Mouse (Mus musculus) skeletal muscle tissue, adult 2 months (tissue): ENCODE data around the gene Galns.

Experiments
- DNase-seq: peaks from one replicate; pipeline ENCODE4 v3.0.0-alpha.2; 2012; ENCODE audit warnings: low read depth, low spot score

The Galns gene

DNA sequence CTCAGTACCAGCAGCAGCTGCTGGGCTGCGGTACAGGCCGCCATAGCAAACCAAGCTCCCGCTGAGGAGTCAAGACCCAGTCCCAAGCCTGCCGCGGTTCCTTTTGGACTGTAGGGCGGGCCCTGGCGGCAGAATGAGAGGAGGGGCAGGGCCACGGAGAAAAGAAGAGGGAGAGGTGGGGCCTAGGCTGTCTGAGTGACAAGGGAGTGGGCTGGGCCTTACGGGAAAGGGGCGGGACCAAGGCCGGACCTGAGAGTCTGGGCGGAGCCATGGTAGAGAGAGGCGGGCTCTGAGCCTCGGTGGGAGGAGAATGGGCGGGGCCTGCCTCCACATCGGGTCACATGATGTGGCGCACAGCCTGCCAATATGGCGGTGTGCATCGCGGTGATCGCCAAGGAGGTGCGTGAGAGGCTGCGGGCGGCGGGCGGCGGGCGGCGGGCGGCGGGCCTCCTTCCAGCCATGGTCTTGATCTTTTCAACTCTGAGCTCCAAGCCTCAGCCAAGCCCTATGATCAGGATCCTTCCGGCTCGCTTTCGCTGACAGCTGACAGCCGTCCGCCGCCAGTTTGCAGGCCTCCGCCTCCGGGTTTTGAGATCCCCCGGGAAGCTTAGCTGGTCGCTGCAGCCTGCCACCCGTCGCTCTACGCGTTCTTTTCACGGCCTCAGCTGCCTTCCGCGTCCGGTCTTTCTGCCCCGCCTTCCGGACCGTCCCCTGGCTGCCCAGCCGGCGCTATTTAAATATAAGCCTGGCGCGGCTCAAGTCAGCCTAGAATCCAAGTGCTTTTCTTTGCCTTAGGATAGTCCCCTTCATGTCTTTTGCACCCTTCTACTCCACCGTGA lies at the start of gene Galns, which contains the start of gene Trappc2l:
TSS of gene Galns (minus strand) at position 169 of the 839 bp plus-strand sequence.
TSS of gene Trappc2l (plus strand) at position 346 of the 839 bp plus-strand sequence.
- peak; percentile 98 for DNase-seq

DNA sequence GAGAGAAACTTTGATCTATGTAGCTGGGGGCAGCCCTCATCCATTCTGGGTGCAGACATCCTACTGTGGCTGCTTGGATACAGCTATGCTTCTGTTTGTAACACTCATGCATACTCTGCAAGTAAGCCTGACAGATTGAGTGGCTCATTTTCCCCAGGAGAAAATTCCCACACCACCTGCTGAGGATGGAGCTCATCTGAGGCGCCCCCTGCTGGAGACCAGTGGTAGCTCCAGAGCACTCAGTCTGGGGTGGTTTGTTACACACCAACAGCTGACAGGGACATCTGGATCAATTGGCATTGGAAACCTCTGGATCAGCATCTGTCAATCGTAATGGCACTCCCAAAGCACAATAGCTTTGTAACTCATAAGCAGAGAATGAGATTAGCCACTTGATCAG lies 48.8 kb upstream of the Galns start:
- DNase-seq = no peak

DNA sequence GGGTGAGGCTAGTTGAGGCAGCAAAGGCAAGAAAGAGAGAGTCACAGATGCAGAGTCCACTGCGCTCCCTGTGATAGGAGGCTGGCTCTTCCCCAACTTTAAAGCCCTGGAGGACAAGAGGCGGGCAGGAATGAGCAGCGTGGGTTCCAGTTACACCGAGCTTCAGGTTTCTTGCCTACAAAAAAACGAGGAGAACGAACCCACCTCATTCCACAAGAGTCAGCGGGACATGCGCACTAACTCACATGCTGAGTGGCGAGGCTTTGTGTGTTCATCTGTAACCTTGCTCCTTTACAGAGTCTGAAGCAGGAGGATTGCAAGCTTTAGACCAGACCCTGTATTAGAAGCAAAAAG lies 47.5 kb upstream of the Galns start:
- DNase-seq = no peak

DNA sequence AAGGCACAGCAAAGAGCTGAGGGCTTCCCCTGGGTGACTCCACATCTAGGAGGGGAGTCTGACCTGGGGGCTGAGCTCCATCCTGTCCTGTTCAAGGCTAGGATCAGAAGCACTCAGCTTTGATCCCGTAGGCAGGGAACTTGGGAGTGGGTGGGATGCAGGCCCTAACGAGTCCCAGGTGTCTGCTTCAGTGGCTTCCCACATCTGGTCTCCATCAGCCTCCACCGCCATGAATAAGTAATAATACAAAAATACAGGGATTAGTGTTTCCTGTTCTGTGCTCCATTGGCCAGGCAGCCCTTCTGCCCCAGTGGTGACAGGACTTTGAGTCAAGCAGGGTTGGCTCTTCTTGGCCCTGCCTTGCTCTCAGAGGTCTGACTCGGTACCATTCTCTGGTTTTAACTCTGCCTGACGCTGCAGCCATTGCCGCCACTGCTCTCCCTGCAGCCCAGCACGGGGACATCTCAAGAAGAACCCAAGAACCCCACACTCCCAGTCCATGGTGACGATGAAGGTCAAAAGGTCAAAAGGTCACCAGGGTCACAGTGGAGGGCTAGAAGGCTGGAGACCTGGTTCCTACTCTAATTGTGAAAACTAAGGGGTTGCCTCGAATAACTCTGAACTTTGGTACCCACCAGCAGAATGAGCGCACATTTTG lies 47.0 kb upstream of the Galns start:
- no peak for DNase-seq

DNA sequence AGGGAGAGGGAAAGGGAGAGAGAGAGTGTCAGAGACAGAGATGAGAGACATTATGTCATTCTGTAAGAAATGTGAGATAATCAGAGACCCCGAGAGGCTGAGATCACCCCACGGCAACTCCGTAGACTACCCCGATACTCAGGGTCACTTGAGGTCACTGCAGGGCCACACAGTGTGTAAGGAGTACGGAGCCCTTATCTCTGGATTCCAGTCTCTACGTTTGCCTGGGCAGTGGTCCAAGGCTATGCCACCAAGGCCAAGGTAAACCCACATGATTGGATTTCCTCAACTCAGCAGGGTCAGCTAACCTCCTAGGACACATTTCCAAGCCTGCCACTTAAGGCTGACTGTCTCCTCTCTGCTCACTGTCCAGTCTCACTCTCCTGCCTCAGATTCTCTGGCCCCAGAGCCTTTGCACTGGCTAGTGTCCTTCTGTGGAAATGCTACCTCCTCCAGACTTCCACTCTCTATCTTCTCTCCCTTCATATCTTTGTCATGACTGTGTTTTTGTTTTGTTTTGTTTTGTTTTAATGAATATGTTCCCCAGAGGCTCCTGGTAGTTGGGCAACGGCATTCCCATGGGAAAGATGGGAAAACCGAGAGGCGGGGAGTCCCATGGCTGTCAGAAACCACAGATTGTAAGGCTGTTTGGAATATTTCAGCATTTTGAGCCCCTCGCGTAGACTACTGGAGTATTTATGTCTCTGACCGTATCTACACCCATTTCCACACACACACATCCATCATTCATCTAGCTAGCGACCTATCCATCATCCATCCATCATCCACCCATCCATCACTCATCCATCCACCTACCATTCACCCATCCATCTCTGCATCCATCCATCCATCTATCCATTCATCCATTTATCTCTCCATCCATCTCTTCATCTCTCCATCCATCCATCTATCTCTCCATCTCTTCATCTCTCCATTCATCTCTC lies 45.1 kb upstream of the Galns start:
- DNase-seq = peak; percentile 61

DNA sequence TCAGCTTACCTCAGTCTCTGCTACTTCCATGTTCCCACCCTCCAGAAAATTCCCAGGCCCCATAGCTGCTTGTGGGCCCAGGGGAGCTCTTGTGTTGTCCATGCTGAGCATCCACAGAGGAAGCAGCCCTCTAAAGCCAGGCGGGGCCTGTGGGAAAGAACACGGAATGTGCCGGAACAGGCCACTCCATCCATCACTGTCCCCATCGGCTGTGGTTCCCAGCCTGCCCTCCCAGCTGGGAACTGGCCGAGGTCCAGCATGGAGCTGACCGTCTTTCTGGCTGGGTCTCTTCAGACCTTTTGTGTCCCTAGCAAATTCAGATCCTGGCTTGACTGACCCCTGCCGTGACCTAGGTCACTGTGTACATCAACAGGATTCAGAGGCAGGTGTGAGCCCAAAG lies 43.5 kb upstream of the Galns start:
- peak; percentile 58 for DNase-seq

DNA sequence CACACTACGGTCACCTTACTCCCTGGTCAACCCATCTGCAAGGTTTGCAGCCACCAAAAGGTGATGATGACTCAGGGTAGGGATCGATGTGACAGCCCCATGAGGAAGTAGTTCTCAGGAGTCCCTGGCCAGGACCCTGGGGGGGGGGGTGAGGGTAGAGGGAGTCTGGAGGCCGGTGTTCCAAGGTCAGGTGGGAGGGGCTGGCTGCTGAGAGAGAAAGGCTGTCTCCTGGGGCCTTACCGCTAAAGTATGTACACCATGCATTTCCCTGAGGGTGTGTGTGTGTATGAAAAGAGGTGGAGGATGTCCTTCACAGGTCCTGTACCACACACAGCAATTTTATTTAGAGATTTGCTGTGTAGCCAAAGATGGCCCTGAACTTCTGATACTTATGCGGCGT lies 41.4 kb upstream of the Galns start:
- no peak for DNase-seq

DNA sequence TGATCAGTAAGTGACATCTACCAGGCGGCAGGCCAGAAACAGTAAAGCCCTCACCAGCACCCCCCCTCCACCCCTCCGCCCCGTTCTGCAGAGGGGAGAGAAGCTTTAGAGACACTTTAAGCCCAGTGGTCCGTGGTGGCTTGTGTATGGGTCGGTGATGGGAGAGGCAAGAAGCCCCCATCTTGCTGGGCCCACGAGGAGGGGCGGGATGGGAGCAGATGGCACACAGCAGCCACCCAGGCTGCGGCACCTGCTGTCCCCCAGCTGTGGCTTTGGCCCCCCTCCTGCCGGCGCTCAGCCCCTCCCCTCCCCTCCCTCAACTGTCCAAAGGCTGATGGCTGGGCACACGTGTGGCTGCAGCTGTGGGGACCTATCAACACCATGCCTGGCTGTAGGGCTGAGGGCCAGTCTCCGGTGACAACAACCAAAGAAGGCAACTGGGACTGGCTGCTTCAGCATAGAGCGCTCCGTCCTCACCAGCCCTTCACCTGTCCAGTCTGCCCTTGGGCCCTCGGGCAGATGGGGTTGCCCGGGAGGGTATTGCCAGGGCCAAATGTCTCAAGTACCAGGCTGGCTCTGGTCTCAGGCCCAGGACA lies 40.2 kb upstream of the Galns start:
- peak; percentile 98 for DNase-seq

DNA sequence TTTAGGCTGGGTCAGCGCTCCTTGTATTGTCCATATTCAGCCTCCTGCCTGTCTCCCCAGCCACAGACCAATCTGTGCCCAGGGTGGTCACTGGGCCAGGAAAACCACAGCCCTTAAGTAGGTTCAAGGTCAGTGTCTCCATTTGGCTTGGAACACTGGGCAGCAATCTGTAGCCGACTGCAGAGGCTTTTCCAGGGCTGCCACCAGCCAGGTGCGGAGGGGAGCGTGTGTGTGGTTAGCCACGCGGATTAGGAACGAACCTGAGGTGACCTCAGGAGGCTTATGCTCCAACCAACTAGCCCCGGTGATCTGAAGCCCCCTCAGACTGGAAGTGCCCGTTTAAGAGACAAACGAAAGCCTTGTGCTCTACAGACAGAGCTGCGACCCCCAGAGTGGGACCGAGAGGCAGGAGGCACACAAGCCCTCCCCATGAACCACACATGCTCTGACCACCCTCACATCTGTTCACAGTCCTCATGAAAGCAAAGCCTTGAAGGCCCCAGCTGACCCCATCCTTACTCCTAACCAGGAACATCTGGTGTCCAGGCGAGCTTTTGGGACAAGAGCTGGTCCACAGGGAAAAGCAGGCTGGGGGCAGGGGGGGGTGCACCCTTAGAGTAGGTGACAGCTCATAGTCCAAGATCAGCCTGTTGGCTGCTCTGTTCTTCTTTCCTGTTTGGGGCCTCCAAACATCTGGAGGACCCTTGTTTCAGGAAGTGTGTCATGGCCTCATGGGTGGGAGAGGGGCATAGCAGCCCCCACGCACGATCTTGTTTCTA lies 37.1 kb upstream of the Galns start:
- DNase-seq = no peak

DNA sequence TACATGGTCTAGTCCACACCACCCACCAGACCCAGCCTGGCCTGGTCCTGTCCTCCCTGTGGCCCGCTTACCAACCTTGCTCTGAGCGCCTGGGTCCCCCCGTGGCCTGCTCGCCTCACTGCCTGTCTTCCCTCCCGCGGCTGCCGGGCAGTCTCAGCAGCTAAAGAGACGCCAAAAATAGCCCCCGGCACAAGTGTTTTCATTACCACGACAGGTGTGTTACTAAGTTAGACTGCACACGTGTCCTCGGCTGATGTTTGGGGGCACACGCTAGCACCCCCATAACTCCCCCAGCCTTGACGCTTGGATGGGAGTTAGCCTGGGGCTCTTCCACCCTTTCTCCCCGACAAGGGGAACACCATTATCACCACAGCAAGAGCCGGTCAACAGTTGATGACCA lies 35.1 kb upstream of the Galns start:
- peak; percentile 57 for DNase-seq

DNA sequence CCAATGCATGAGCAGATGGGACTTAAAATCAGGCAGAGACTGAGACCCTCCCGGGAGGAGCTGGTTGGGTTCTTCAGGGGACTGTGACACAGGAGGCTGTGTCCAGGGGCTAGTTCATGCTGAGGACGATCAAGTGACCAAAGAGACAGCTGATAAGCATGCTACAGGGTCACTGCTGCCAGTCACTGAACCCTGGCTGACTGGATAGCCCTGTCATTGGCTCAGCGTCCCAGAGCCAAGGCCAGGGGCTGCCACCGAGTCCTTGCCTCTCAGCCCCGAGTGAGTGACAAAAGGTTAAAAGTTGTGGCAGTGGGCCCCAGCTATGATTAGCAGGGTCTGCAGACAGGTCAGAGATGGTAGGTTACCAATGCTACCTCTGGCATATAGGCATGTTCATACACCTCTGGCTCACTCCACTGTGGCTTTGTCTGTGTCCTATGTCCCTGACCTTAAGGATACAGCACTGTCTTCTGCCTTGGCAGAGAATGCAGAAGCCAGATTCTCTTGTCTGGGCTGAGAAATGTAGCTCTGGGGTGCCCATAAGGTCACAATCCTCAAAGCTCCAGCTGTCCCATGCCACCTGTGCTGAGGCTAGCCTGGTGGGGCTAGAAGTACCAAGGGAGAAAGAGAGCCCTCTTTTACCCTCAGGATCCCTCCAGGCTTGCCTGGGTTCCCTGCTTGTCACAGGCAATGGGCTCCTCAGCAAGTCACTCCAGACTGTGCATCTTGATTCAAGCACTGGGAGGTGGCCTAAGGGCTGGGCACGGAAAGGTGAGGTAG lies 33.1 kb upstream of the Galns start:
- DNase-seq = no peak

DNA sequence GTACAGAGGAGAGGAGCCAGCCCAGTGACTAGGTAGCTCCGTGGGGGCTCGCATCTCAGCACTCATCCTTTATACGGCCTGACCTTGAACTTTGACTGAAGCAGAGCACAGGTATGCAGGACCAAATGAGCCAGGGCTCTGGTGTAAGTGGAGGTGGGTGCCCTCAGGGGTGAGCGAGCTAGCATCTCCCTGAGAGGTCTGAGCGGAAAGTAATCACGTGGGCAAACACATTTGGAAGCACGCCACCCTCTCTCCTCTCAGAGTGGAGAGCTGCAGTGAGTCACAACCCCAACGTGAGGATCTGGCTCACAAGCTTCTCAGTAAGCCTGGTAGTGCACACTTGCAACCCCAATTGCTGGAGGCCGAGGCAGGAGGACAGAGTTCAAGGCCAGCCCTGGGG lies 30.8 kb upstream of the Galns start:
- DNase-seq = no peak

DNA sequence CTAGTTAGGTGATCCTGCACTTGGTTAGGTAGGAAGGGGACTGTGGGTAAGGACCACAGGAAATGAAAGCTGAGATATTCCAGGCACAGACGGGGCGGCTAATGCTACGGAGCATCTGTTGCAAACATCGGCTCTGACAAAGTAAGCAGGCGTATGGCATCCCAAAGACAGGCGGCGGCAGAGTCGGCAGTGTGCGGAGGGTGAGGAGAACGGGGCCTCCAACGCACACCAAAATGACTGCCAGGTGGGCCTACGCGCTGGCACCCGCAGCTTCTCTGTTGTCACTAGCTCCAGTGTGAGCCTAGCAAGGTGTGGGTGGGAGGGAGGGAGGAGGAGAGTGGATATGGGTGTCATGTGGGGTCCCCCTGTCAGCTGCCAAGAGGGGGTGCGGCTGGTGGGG lies 30.1 kb upstream of the Galns start:
- DNase-seq = no peak

DNA sequence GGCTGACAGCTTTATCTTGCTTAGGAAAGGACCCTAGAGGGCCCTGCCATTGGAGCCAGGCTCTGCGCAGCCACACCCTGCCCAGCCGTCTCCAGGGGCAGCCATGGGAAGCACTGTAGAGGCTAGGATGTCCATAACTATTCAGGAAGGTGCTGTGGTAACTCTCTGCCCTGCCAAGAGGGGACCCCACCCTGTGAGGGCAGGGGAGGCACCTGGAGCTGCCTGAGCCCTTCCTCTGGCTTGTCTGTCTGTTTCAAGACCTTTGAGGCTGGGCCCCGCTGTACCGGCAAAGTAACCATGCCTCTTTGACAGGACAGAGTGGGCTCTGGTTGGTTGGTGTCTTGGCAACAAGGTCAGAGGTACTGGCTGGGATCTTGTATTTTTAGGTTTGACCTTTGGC lies 29.6 kb upstream of the Galns start:
- DNase-seq = no peak

DNA sequence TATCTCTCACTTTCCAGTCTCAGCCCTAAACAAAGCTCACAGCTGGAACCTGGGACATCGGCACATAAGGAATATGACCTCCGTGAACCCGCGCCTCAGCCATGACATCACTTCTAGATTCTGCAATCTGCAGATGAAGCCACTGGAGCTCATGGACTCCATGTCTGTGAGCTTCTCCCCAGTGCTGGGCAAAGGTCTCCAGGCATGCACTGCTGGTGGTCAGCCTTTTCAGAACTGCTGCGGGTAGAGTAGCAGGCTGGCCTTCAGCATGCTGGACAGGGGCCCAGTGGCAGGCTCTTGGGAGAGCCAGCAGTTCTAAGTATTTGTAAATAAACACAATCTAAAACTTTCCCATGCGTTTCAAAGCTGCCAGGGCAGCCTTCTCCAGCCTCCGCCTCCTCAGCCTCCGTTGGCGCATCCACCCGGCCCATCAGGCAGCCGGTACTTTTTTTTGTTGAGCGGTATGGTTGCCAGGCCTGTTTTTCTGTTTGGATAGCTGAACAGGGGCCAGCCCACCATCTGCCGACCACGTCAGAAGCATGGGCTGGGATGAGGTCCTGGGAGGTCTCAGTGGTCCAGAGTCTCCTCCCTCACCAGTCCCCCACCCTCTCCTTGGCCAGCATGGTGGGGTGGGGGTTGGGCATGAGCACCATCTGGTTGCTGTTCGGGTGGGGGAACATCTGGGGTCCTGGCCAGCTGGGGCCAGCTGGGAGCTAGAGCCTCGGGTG lies 28.4 kb upstream of the Galns start:
- DNase-seq = peak; percentile 72

DNA sequence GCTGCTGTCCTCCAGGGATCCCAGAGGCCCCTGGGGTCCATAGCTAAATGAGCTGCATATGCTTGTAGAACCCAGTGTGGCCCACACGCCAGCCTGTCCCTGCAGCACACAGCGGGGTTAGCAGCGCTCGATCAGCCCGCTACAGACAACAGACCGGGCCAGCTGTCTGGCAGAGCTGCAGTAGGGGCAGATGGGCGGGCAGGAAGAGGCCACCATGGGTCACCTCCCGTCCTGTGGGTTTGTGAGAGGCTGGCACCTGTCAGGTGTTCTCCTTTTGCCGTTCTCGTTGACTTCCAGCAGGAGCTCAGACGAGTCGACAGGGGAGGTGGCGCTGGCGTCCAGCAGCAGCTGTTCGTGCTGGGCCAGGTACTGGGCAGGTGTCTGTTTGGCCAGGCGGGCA lies 27.3 kb upstream of the Galns start:
- DNase-seq = no peak

DNA sequence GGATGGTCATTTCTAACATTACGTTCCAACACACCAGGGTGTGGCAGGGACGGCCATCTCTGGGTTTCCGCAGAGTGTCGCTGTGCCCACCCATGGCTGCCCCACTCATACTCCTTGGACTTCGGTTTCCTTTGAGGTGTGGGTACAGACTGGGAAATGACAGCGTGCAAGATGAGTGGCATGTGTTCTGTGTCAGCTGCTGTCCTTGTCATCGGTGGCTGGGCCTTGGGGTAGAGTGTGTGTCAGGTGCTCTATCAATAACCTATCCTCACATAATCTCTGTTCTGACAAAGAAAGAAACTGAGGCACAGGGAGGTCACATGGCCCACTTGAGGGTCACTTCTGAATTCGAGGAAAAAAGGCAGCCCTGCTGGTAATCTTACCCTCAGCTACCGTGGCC lies 26.0 kb upstream of the Galns start:
- DNase-seq = no peak

DNA sequence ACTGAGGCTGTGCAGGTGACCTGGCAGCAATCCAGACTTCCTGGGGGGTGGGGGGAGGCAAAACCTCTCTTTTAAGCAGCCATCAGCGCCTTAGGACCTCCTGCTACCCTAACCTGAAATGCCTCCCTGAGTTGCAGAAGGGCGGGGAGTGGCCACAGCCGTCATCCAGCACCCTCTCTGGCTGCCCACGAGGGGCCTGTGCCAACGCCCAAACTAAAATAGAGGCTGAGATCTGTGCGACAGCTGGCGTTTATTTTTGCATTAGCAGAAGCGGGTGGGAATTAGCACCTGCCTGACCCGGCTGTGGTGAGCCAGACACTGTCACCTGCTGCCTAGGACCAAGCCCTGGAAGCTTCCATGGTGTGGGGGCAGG lies 25.5 kb upstream of the Galns start:
- peak; percentile 94 for DNase-seq
